Mouse (Mus musculus): ENCODE measurements at regions not wholly inside any gene's neighbourhood (a gene's known extent, or its start where the extent isn't known, plus 50 kb on each side); places are given as distances from the start of the nearest gene placed in this dataset.

GRCm38 (mm10) chr6:140112054-140112453 is 70.8 kb upstream of the Plcz1 start:
- Histone ChIP-seq H3K9ac (ENCODE audit: low read depth, low read length) (no peak overlapping the region), H3K27ac (ENCODE audit: low read depth, low read length) (no peak overlapping the region), H3K9me3 (ENCODE audit: control insufficient read depth, low read length) (no peaks in the 10 kb centered on the region), H3K4me1 (ENCODE audit: control insufficient read depth, insufficient read depth, low read length) (no peaks in the 10 kb centered on the region), H3K4me3 (ENCODE audit: low read length) (no peak overlapping the region), H3K36me3 (ENCODE audit: control insufficient read depth, insufficient read depth, low read length) (no peaks in the 10 kb centered on the region), H3K27me3 (ENCODE audit: control insufficient read depth, insufficient read depth, low read length) (no peaks in the 10 kb centered on the region), H3K4me2 (replicated peaks; ENCODE audit: low read depth, low read length) (no peak overlapping the region)
- 91% methylated on average over 10 of the region's 10 CpGs for WGBS
- ATAC-seq (ENCODE audit: low FRiP score, low TSS enrichment): no peak

GRCm38 (mm10) chr6:140108083-140108482 is 66.8 kb upstream of the Plcz1 start:
- H3K4me1 ChIP-seq (ENCODE audit: control insufficient read depth, insufficient read depth, low read length): no peaks in the 10 kb centered on the region
- no peak overlapping the region for H3K4me2 ChIP-seq (replicated peaks; ENCODE audit: low read depth, low read length)
- H3K27me3 ChIP-seq (ENCODE audit: control insufficient read depth, insufficient read depth, low read length): no peaks in the 10 kb centered on the region
- no peak for ATAC-seq (ENCODE audit: low FRiP score, low TSS enrichment)
- H3K4me3 ChIP-seq (ENCODE audit: low read length): no peak overlapping the region
- no peak overlapping the region for H3K27ac ChIP-seq (ENCODE audit: low read depth, low read length)
- no peaks in the 10 kb centered on the region for H3K36me3 ChIP-seq (ENCODE audit: control insufficient read depth, insufficient read depth, low read length)
- 61% methylated on average over 8 of the region's 8 CpGs for WGBS
- H3K9ac ChIP-seq (ENCODE audit: low read depth, low read length): no peak overlapping the region
- H3K9me3 ChIP-seq (ENCODE audit: control insufficient read depth, low read length): no peaks in the 10 kb centered on the region

- 83% methylated on average over 16 of the region's 16 CpGs for WGBS
- Histone ChIP-seq H3K27me3 (ENCODE audit: control insufficient read depth, insufficient read depth, low read length) (no peaks in the 10 kb centered on the region), H3K27ac (ENCODE audit: low read depth, low read length) (no peak overlapping the region), H3K9me3 (ENCODE audit: control insufficient read depth, low read length) (no peaks in the 10 kb centered on the region), H3K9ac (ENCODE audit: low read depth, low read length) (no peak overlapping the region), H3K36me3 (ENCODE audit: control insufficient read depth, insufficient read depth, low read length) (no peaks in the 10 kb centered on the region), H3K4me2 (replicated peaks; ENCODE audit: low read depth, low read length) (no peak overlapping the region), H3K4me3 (ENCODE audit: low read length) (no peak overlapping the region), H3K4me1 (ENCODE audit: control insufficient read depth, insufficient read depth, low read length) (no peaks in the 10 kb centered on the region)
- no peak for ATAC-seq (ENCODE audit: low FRiP score, low TSS enrichment)
Measured at GRCm38 (mm10) chr6:140107628-140108027, 66.4 kb upstream of the Plcz1 start.

GRCm38 (mm10) chr6:140106141-140106540 is 64.9 kb upstream of the Plcz1 start:
- ATAC-seq (ENCODE audit: low FRiP score, low TSS enrichment): no peak
- H3K27me3 ChIP-seq (ENCODE audit: control insufficient read depth, insufficient read depth, low read length): no peaks in the 10 kb centered on the region
- H3K36me3 ChIP-seq (ENCODE audit: control insufficient read depth, insufficient read depth, low read length): no peaks in the 10 kb centered on the region
- no peak overlapping the region for H3K9ac ChIP-seq (ENCODE audit: low read depth, low read length)
- H3K9me3 ChIP-seq (ENCODE audit: control insufficient read depth, low read length): no peaks in the 10 kb centered on the region
- no peak overlapping the region for H3K4me3 ChIP-seq (ENCODE audit: low read length)
- H3K27ac ChIP-seq (ENCODE audit: low read depth, low read length): no peak overlapping the region
- 86% methylated on average over 5 of the region's 5 CpGs for WGBS
- no peak overlapping the region for H3K4me2 ChIP-seq (replicated peaks; ENCODE audit: low read depth, low read length)
- no peaks in the 10 kb centered on the region for H3K4me1 ChIP-seq (ENCODE audit: control insufficient read depth, insufficient read depth, low read length)

DNA sequence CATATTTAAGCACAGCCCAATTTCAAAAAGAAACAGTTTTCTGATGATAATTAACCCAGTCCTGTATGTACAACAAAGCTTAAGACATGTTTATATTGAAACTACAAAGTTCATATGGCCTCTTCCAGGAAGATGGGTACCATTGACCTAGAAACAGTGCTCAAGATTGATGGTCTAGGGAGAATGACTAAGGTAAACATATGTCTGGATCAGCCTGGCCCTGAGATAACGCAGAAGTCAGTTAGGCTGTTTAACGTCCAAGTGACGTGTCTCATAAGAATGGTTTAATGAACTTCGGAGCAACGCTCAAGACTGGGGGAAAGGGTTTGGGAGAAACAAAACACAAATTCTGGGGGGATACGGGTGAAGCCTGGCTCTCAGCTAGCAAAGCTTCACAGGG is 60.8 kb upstream of the Plcz1 start:
- Histone ChIP-seq H3K4me2 (replicated peaks; ENCODE audit: low read depth, low read length) (no peak overlapping the region), H3K4me1 (ENCODE audit: control insufficient read depth, insufficient read depth, low read length) (no peaks in the 10 kb centered on the region), H3K9ac (ENCODE audit: low read depth, low read length) (no peak overlapping the region), H3K4me3 (ENCODE audit: low read length) (no peak overlapping the region), H3K27me3 (ENCODE audit: control insufficient read depth, insufficient read depth, low read length) (no peaks in the 10 kb centered on the region), H3K27ac (ENCODE audit: low read depth, low read length) (no peak overlapping the region), H3K36me3 (ENCODE audit: control insufficient read depth, insufficient read depth, low read length) (no peaks in the 10 kb centered on the region), H3K9me3 (ENCODE audit: control insufficient read depth, low read length) (no peaks in the 10 kb centered on the region)
- WGBS: 49% methylated on average over 6 of the region's 6 CpGs
- ATAC-seq (ENCODE audit: low FRiP score, low TSS enrichment): no peak

GRCm38 (mm10) chr6:140095416-140095815 is 54.2 kb upstream of the Plcz1 start:
- Histone ChIP-seq H3K27ac (ENCODE audit: low read depth, low read length) (no peak overlapping the region), H3K36me3 (ENCODE audit: control insufficient read depth, insufficient read depth, low read length) (no peaks in the 10 kb centered on the region), H3K27me3 (ENCODE audit: control insufficient read depth, insufficient read depth, low read length) (no peaks in the 10 kb centered on the region), H3K9me3 (ENCODE audit: control insufficient read depth, low read length) (no peaks in the 10 kb centered on the region), H3K4me2 (replicated peaks; ENCODE audit: low read depth, low read length) (no peak overlapping the region), H3K4me3 (ENCODE audit: low read length) (no peak overlapping the region), H3K9ac (ENCODE audit: low read depth, low read length) (no peak overlapping the region), H3K4me1 (ENCODE audit: control insufficient read depth, insufficient read depth, low read length) (no peaks in the 10 kb centered on the region; the same call in 1 of the 2 replicates)
- 71% methylated on average over 10 of the region's 10 CpGs for WGBS
- ATAC-seq (ENCODE audit: low FRiP score, low TSS enrichment): no peak
